In genomic region chr8:88628001-88628774, GRCm38 (mm10) we compare ENCODE assay signal across 8 mouse cellular contexts. TPM values are rescaled to one million over a fixed set of nuclear protein-coding genes. Genes with fewer than 3 reads are reported as not detected.
DNase-seq lines count a peak whose midpoint lies in the region; ATAC-seq and TF ChIP-seq lines count a peak whose summit lies in the region.

No protein-coding gene starts in this region.

- no peaks in the 10 kb centered on the region; the same call in 1 of the 2 replicates for H3K4me1 ChIP-seq in kidney, embryonic 14.5 days (ENCODE audit: control insufficient read depth, insufficient read depth, low read length)
- H3K4me1 ChIP-seq in cerebellum, adult 2 months (ENCODE audit: control insufficient read depth, insufficient read depth, low read length) = peaks cover 15% of the 10 kb centered on the region
- H3K4me1 ChIP-seq in forebrain, embryonic 15.5 days = peaks cover 13% of the 10 kb centered on the region
- no peaks in the 10 kb centered on the region for H3K4me1 ChIP-seq in liver, embryonic 12.5 days

- 0 out of 2 replicates have a peak, but pooled peaks have one; percentile 7 for ATAC-seq in kidney, embryonic 14.5 days (ENCODE audit: low FRiP score, low TSS enrichment)
- peak; percentile 35 for ATAC-seq in forebrain, embryonic 15.5 days (replicated peaks)
- ATAC-seq in liver, embryonic 12.5 days = no peak

- no peak overlapping the region for H3K27ac ChIP-seq in kidney, embryonic 14.5 days (ENCODE audit: low read depth, low read length)
- H3K27ac ChIP-seq in cerebellum, adult 2 months (ENCODE audit: insufficient read depth, low read length) = no peak overlapping the region
- peak overlapping the region; percentile 76; the same call in 1 of the 2 replicates for H3K27ac ChIP-seq in forebrain, embryonic 15.5 days (replicated peaks)
- no peak overlapping the region for H3K27ac ChIP-seq in liver, embryonic 12.5 days

- peak overlapping the region; percentile 59; the same call in 1 of the 2 replicates for H3K9ac ChIP-seq in kidney, embryonic 14.5 days (ENCODE audit: low read depth, low read length)
- H3K9ac ChIP-seq in forebrain, embryonic 15.5 days (replicated peaks) = peak overlapping the region; percentile 56
- H3K9ac ChIP-seq in liver, embryonic 12.5 days = no peak overlapping the region

- H3K36me3 ChIP-seq in kidney, embryonic 14.5 days (ENCODE audit: control insufficient read depth, insufficient read depth, low read length) = no peaks in the 10 kb centered on the region
- H3K36me3 ChIP-seq in forebrain, embryonic 15.5 days = no peaks in the 10 kb centered on the region
- no peaks in the 10 kb centered on the region for H3K36me3 ChIP-seq in liver, embryonic 12.5 days

- no peak for TF ChIP-seq POLR2A in cerebellum, adult 2 months (IDR thresholded peaks at IDR 0.05; ENCODE audit: borderline replicate concordance, insufficient read depth, low read length)

- no peak for DNase-seq in kidney, postnatal 14 days
- DNase-seq in cerebellum, adult 2 months = peak; percentile 38 to 50
- no peak for DNase-seq in adrenal gland, postnatal 36 days
- DNase-seq in thymus, postnatal 36 days = no peak
- DNase-seq in retina, embryonic 14.5 days (ENCODE audit: low spot score) = no peak

- 0 out of 2 replicates have a peak, but pooled peaks cover 3% of the 10 kb centered on the region for H3K27me3 ChIP-seq in kidney, embryonic 14.5 days (ENCODE audit: control insufficient read depth, insufficient read depth, low read length)
- H3K27me3 ChIP-seq in cerebellum, adult 2 months (ENCODE audit: control insufficient read depth, insufficient read depth, low read length) = no peaks in the 10 kb centered on the region
- peaks cover 6% of the 10 kb centered on the region; the same call in 1 of the 2 replicates for H3K27me3 ChIP-seq in forebrain, embryonic 15.5 days
- H3K27me3 ChIP-seq in liver, embryonic 12.5 days (replicated peaks) = peaks cover 52% of the 10 kb centered on the region

- H3K9me3 ChIP-seq in kidney, embryonic 14.5 days (ENCODE audit: control insufficient read depth, low read length) = no peaks in the 10 kb centered on the region
- no peaks in the 10 kb centered on the region for H3K9me3 ChIP-seq in forebrain, embryonic 15.5 days
- H3K9me3 ChIP-seq in liver, embryonic 12.5 days (replicated peaks) = no peaks in the 10 kb centered on the region

- peak overlapping the region; percentile 95 for H3K4me2 ChIP-seq in kidney, embryonic 14.5 days (replicated peaks; ENCODE audit: low read depth, low read length)
- peak overlapping the region; percentile 85 for H3K4me2 ChIP-seq in forebrain, embryonic 15.5 days (replicated peaks)
- H3K4me2 ChIP-seq in liver, embryonic 12.5 days = peak overlapping the region; percentile 68

- TF ChIP-seq CTCF in cerebellum, adult 2 months (IDR thresholded peaks at IDR 0.05; ENCODE audit: borderline replicate concordance, insufficient read depth, low read depth, low read length) = no peak

- WGBS in kidney, embryonic 14.5 days = 60% methylated on average over 14 of the region's 14 CpGs
- WGBS in cerebellum, adult 2 months = 64% methylated on average over 14 of the region's 14 CpGs
- WGBS in forebrain, embryonic 15.5 days = 61% methylated on average over 14 of the region's 14 CpGs
- 55% methylated on average over 14 of the region's 14 CpGs for WGBS in liver, embryonic 12.5 days (ENCODE audit: insufficient replicate concordance)

- H3K4me3 ChIP-seq in kidney, embryonic 14.5 days (ENCODE audit: low read length) = peak overlapping the region; percentile 46
- H3K4me3 ChIP-seq in cerebellum, adult 2 months (replicated peaks; ENCODE audit: insufficient read depth, low read depth, low read length) = peak overlapping the region; percentile 59
- peak overlapping the region; percentile 51 for H3K4me3 ChIP-seq in forebrain, embryonic 15.5 days
- H3K4me3 ChIP-seq in liver, embryonic 12.5 days = peak overlapping the region; percentile 47

RNA-seq across cellular contexts. Expression of gene Snx20, which starts 7.7 kb away (rescaled TPM):
- polyA plus RNA-seq in kidney, embryonic 14.5 days (2014; fragmentation: Nextera tagmentation; extraction: Ambion mirVana) = 2.2 and 2.3 TPM in 2 replicates
- 0.59 and 0.90 TPM in 2 replicates for polyA plus RNA-seq in cerebellum, adult 2 months (2012; rRNA removed)
- 0.81 and 1.2 TPM in 2 replicates for polyA plus RNA-seq in forebrain, embryonic 15.5 days (2015; fragmentation: Nextera tagmentation; extraction: Ambion mirVana)
- 2.6 and 2.7 TPM in 2 replicates for polyA plus RNA-seq in liver, embryonic 12.5 days (2016; fragmentation: Nextera tagmentation; extraction: Ambion mirVana)
- 1 to 10 TPM; 1.4 to 2.6 TPM for total RNA-seq in adrenal gland, postnatal 36 days (2021)

RNA-seq across cellular contexts. Expression of gene Nod2, which starts 18.9 kb away (rescaled TPM):
- polyA plus RNA-seq in kidney, embryonic 14.5 days (2014; fragmentation: Nextera tagmentation; extraction: Ambion mirVana) = 0.11 and 0.15 TPM in 2 replicates
- 0.11 and 0.28 TPM in 2 replicates for polyA plus RNA-seq in cerebellum, adult 2 months (2012; rRNA removed)
- polyA plus RNA-seq in forebrain, embryonic 15.5 days (2015; fragmentation: Nextera tagmentation; extraction: Ambion mirVana) = 0.15 and 0.20 TPM in 2 replicates
- 0.05 and 0.06 TPM in 2 replicates for polyA plus RNA-seq in liver, embryonic 12.5 days (2016; fragmentation: Nextera tagmentation; extraction: Ambion mirVana)
- total RNA-seq in adrenal gland, postnatal 36 days (2021) = 1 to 10 TPM in 1 of 2 experiments, under 1 TPM in 1; 0.79 to 1.1 TPM

Comparison
In these comparisons a context has a peak if more than half of its experiments do, and no peak if none do; other contexts are left out.
1. DNase-seq: peak in cerebellum, adult 2 months (2 of 2); none in kidney, postnatal 14 days (single experiment), adrenal gland, postnatal 36 days (0 of 2), thymus, postnatal 36 days (0 of 2) and retina, embryonic 14.5 days (single experiment).
2. Peak in every context shown above with its lines, with median percentiles within 50 percentile points of each other: H3K4me2 ChIP-seq and H3K4me3 ChIP-seq.